Mouse (Mus musculus) stomach, embryonic 14.5 days (tissue): ENCODE measurements around the gene Ticam1. TPM values are rescaled to one million over a fixed set of nuclear protein-coding genes. Genes with fewer than 3 reads are reported as not detected.
A peak's percentile ranks its signal among the peaks of the same experiment; 100 is the strongest.
"Not testable (repeated sequence)": the region's sequence is repeated elsewhere in the genome, so short reads cannot be mapped to it uniquely, and the experiment has no call there.

Experiments used
- ATAC-seq: fragments of 200-750 bp; cut with Nextera tagmentation; 2 replicates; pipeline ENCODE4 v1.8.0; 2017; ENCODE audit warnings: low read depth, moderate TSS enrichment; ENCODE audit not compliant: insufficient number of reproducible peaks, insufficient read depth, low FRiP score
- H3K27ac ChIP-seq: fragments of 300-500 bp; sonication (generic); 2 replicates; pipeline ENCODE4 v1.5.1; 2014; ENCODE audit warnings: mild to moderate bottlenecking, low read length, moderate library complexity, mixed read lengths
- H3K27me3 ChIP-seq: fragments of 300-500 bp; sonication (generic); 2 replicates; pipeline ENCODE4 v1.6.1; 2014; ENCODE audit warnings: low read length, control low read depth, mixed read lengths; ENCODE audit not compliant: control insufficient read depth, insufficient read depth
- H3K36me3 ChIP-seq: fragments of 300-500 bp; sonication (generic); 2 replicates; pipeline ENCODE4 v1.6.1; 2014; ENCODE audit warnings: mild to moderate bottlenecking, control low read depth, low read length, moderate library complexity, mixed read lengths; ENCODE audit not compliant: control insufficient read depth, insufficient read depth
- H3K4me1 ChIP-seq: fragments of 300-500 bp; sonication (generic); 2 replicates; pipeline ENCODE4 v1.6.1; 2014; ENCODE audit warnings: low read length, control low read depth, mixed read lengths; ENCODE audit not compliant: control insufficient read depth, insufficient read depth
- H3K4me2 ChIP-seq: fragments of 300-500 bp; sonication (generic); replicated peaks from 2 replicates; pipeline ENCODE4 v1.6.1; 2014; ENCODE audit warnings: low read depth, low read length, control low read depth
- H3K4me3 ChIP-seq: fragments of 300-500 bp; sonication (generic); 2 replicates; pipeline ENCODE4 v1.5.1; 2014; ENCODE audit warnings: low read depth, low read length, control low read depth
- H3K9ac ChIP-seq: fragments of 300-500 bp; sonication (generic); replicated peaks from 2 replicates; pipeline ENCODE4 v1.6.1; 2014; ENCODE audit warnings: low read depth, mild to moderate bottlenecking, control low read depth, low read length, moderate library complexity, mixed read lengths
- H3K9me3 ChIP-seq: fragments of 300-500 bp; sonication (generic); 2 replicates; pipeline ENCODE4 v1.6.1; 2016; ENCODE audit warnings: low read depth, low read length, control low read depth; ENCODE audit not compliant: control insufficient read depth
- WGBS: fragments of 180-500 bp; shearing (Covaris S2); extraction: QIAGEN DNeasy Blood & Tissue Kit; methylation state at CpG from one replicate; pipeline ENCODE4 v1.1.7; 2014; 5-methylcytosine and 5-hydroxymethylcytosine counted together
- polyA plus RNA-seq: library from polyadenylated mRNA; unstranded; fragments of >200 nt; fragmentation: Nextera tagmentation; extraction: Ambion mirVana; gene quantifications from 2 replicates; pipeline ENCODE4 v1.2.1, GENCODE M21; 2014

Gene Ticam1
- polyA plus RNA-seq, 1 experiment from 2014 or later: 7.0 TPM

- Histone ChIP-seq H3K9ac (no peak overlapping the region), H3K27me3 (no peaks in the 10 kb centered on the region), H3K4me3 (no peak overlapping the region), H3K9me3 (no peaks in the 10 kb centered on the region), H3K27ac (no peak overlapping the region), H3K36me3 (peaks cover 18% of the 10 kb centered on the region), H3K4me1 (no peaks in the 10 kb centered on the region), H3K4me2 (no peak overlapping the region)
- ATAC-seq: no peak
- WGBS: 86% methylated on average over 4 of the region's 4 CpGs
These were observed 11.6 kb downstream of the Ticam1 start for GRCm38 (mm10) chr17:56265011-56265410.

DNA sequence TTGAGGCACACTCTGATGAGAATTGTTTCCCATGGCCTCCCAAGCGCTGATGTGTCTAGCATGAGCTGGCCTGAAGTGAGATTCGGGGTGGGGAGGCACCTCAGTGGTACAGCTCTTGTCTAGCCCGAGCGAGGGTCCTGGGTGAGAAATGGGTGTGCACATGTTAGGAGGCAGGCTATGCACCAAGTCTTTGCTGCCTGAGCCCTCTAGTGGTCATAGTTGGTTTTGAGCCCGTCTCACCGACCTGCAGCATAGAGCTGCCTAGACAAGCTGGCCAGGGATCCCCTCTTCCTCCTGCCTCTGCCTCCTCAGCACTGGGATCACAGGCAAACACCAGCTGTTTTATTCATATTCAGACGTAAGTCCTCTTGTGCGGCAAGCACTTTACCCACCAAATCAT lies 12.6 kb downstream of the Ticam1 start:
- Histone ChIP-seq H3K27ac (no peak overlapping the region), H3K4me3 (no peak overlapping the region), H3K4me1 (peaks cover 2% of the 10 kb centered on the region; the same call in 1 of the 2 replicates), H3K9me3 (no peaks in the 10 kb centered on the region), H3K4me2 (no peak overlapping the region), H3K36me3 (peaks cover 28% of the 10 kb centered on the region), H3K9ac (no peak overlapping the region), H3K27me3 (no peaks in the 10 kb centered on the region)
- peak; percentile 74 for ATAC-seq
- 22% methylated on average over 8 of the region's 8 CpGs for WGBS

- Histone ChIP-seq H3K4me3 (no peak overlapping the region), H3K9me3 (no peaks in the 10 kb centered on the region), H3K36me3 (peaks cover 36% of the 10 kb centered on the region), H3K27me3 (no peaks in the 10 kb centered on the region), H3K4me1 (peaks cover 12% of the 10 kb centered on the region; the same call in 1 of the 2 replicates), H3K27ac (no peak overlapping the region), H3K9ac (no peak overlapping the region), H3K4me2 (no peak overlapping the region)
- 88% methylated on average over 3 of the region's 3 CpGs for WGBS
- no peak for ATAC-seq
These were observed 13.9 kb downstream of the Ticam1 start for GRCm38 (mm10) chr17:56262645-56263094.

DNA sequence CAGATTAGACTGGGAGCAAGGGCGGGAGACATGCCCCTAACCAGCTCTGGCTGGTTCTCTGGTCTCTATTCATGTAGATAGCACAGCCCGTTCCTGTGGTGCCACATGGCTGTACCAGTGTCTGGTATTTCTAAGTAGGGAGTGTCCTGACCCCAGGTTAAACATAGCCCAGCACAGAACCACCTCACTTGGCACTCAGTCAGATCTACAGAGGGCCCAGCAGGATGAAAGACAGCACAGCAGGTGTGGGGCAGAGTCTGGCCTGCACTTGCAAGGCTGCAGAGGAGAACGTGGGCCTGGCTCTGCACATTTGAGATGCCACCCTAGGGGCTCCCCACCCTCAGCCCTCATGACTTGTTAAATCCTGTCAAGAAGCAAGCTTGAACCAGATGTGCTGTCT lies 15.4 kb downstream of the Ticam1 start:
- ATAC-seq: no peak

DNA sequence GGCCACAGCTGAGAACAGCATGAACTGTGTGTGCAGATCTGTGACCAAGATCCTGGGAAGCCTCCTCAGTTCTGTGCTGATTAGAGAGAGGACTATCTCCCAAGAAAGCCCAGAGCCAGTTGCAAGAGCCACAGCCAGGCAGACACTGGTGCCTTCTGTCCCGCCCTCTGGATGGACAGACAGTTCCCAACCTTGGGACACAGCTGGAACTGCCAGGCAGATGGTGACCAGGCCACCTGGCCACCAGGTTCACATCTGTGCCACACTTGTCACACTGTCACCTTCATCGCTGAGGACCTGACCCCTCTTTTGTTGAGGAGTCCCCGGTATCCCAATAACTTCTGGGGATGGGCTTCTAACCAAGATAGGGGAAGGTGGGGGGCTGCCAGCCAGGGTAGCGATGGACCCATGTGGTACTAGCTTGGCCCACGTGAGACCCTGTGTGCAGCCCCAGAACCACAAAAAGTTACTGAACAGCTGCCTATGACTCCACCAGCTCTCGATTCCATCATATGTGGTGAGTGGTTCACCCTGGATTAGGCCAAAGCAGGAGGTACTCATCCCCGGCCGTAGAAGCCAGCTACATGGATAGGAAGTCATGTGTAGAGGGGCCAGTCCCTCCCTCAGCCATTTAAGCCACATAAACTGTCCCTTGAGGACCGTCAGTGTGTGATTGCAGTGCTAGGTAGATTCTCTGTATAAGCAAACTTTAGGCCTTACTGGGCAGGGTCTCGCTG lies 17.1 kb downstream of the Ticam1 start:
- no peaks in the 10 kb centered on the region for H3K27me3 ChIP-seq
- H3K9me3 ChIP-seq: no peaks in the 10 kb centered on the region
- H3K4me1 ChIP-seq: peaks cover 15% of the 10 kb centered on the region; the same call in 1 of the 2 replicates
- no peak overlapping the region for H3K9ac ChIP-seq
- no peak overlapping the region for H3K4me3 ChIP-seq
- H3K36me3 ChIP-seq: peaks cover 36% of the 10 kb centered on the region
- no peak for ATAC-seq
- 89% methylated on average over 10 of the region's 10 CpGs for WGBS
- no peak overlapping the region for H3K27ac ChIP-seq
- no peak overlapping the region for H3K4me2 ChIP-seq

More for the DNA sequence above, 15.4 kb downstream of the Ticam1 start:
- H3K4me3 ChIP-seq: no peak overlapping the region
- no peak overlapping the region for H3K9ac ChIP-seq
- 82% methylated on average over 3 of the region's 3 CpGs for WGBS
- H3K36me3 ChIP-seq: peaks cover 36% of the 10 kb centered on the region
- no peaks in the 10 kb centered on the region for H3K9me3 ChIP-seq
- no peak overlapping the region for H3K27ac ChIP-seq
- peaks cover 15% of the 10 kb centered on the region; the same call in 1 of the 2 replicates for H3K4me1 ChIP-seq
- H3K27me3 ChIP-seq: no peaks in the 10 kb centered on the region
- no peak overlapping the region for H3K4me2 ChIP-seq

DNA sequence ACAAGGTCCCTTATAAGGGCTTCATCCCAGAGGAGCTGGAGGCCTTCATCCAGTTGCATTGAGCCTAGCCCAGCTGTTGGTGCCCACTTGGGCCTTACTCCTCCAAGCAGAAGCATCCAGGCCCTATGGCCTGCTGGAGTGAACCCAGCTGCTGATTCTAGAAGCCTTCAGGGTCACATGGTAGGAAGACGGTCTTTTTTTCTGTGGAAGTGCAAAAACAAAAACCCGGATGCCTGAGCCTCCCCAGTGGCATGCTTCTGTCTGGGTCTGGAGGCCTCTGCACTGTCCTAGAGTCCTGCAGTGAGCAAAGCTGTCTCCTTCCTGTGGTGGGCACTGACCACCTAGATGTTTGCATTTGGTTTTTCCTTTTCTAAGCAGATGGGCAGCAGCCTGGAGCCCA lies 17.8 kb downstream of the Ticam1 start:
- not testable (repeated sequence) for H3K9ac ChIP-seq, H3K9me3 ChIP-seq, H3K4me3 ChIP-seq, H3K27me3 ChIP-seq, H3K4me2 ChIP-seq, ATAC-seq, H3K27ac ChIP-seq
- H3K36me3 ChIP-seq: peaks cover 36% of the 10 kb centered on the region
- WGBS: 62% methylated on average over 2 of the region's 2 CpGs
- H3K4me1 ChIP-seq: peaks cover 15% of the 10 kb centered on the region; the same call in 1 of the 2 replicates

DNA sequence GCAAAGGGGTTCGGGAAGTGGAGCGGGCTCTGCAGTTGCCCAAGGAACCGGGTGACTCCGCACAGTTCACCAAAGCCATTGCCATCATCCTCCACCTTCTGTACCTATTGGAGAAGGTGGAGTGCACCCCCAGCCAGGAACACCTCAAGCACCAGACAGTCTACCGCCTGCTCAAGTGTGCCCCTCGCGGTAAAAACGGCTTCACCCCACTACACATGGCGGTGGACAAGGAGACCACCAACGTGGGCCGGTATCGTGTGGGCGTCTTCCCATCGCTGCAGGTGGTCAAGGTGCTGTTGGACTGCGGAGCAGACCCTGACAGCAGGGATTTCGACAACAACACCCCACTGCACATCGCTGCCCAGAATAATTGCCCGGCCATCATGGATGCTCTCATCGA lies 18.3 kb downstream of the Ticam1 start:
- 92% methylated on average over 19 of the region's 19 CpGs for WGBS
- H3K27ac ChIP-seq, ATAC-seq, H3K9ac ChIP-seq, H3K9me3 ChIP-seq, H3K27me3 ChIP-seq, H3K4me2 ChIP-seq, H3K4me3 ChIP-seq: not testable (repeated sequence)
- Histone ChIP-seq H3K4me1 (peaks cover 15% of the 10 kb centered on the region; the same call in 1 of the 2 replicates), H3K36me3 (peaks cover 36% of the 10 kb centered on the region)

DNA sequence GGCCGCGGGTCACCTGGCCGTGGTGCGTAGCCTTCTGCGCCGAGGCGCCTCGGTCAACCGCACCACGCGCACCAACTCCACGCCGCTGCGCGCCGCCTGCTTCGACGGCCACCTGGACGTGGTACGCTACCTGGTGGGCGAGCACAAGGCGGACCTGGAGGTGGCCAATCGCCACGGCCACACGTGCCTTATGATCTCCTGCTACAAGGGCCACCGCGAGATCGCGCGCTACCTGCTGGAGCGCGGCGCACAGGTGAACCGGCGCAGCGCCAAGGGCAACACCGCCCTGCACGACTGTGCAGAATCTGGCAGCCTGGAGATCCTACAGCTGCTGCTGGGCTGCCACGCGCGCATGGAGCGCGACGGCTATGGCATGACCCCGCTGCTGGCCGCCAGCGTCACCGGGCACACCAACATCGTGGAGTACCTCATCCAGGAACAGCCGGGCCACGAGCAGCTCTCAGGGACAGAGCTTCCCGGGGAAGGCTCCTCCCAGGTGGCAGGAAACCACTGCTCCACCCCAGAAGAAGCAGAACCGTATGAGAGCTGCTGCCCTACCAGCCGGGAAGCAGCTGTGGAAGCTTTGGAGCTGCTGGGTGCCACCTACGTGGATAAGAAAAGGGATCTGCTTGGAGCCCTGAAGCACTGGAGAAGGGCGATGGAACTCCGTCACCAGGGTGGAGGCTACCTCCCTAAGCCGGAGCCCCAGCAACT lies 19.2 kb downstream of the Ticam1 start:
- ATAC-seq: no peak
- H3K4me3 ChIP-seq: peak overlapping the region; percentile 65
- peak overlapping the region; percentile 48; the same call in 1 of the 2 replicates for H3K9ac ChIP-seq
- H3K4me2 ChIP-seq: peak overlapping the region; percentile 88
- H3K36me3 ChIP-seq: peaks cover 30% of the 10 kb centered on the region
- H3K27ac ChIP-seq: no peak overlapping the region; the same call in 1 of the 2 replicates
- 9% methylated on average over 52 of the region's 58 CpGs for WGBS
- peaks cover 15% of the 10 kb centered on the region; the same call in 1 of the 2 replicates for H3K4me1 ChIP-seq
- H3K9me3 ChIP-seq: no peaks in the 10 kb centered on the region
- H3K27me3 ChIP-seq: no peaks in the 10 kb centered on the region
